Mouse (Mus musculus) ES-E14 (cell line): ENCODE measurements at regions not wholly inside any gene's neighbourhood (a gene's known extent, or its start where the extent isn't known, plus 50 kb on each side); places are given as distances from the start of the nearest gene placed in this dataset.

Experiments used
- DNase-seq: peaks from one replicate; pipeline ENCODE4 v3.0.0-alpha.2; 2013; ENCODE audit warnings: low read depth, low spot score
- H3K27ac ChIP-seq: 2 replicates; pipeline ENCODE4 v1.5.1; 2012; ENCODE audit warnings: low read depth, mild to moderate bottlenecking, low read length, moderate library complexity, mixed read lengths; ENCODE audit not compliant: poor library complexity, insufficient read depth, severe bottlenecking
- H3K36me3 ChIP-seq: 2 replicates; pipeline ENCODE4 v1.6.1; 2012; ENCODE audit warnings: mild to moderate bottlenecking, low read length, moderate library complexity, mixed read lengths; ENCODE audit not compliant: control insufficient read depth, poor library complexity, insufficient read depth, severe bottlenecking
- H3K4me1 ChIP-seq, 2 experiments: fragments of 150-350 bp in 1 of 2; sonication (generic) in 1 of 2; 2 replicates each; pipeline ENCODE4 v1.6.1; 2012; ENCODE audit warnings: low read length in 2 of 2, mild to moderate bottlenecking in 1 of 2, mixed read lengths in 1 of 2; ENCODE audit not compliant: control insufficient read depth in 2 of 2, insufficient read depth in 2 of 2, poor library complexity in 1 of 2
- H3K4me3 ChIP-seq, 2 experiments: fragments of 150-350 bp in 1 of 2; sonication (generic) in 1 of 2; 2 replicates each; pipeline ENCODE4 v1.5.1; 2012; ENCODE audit warnings: low read length in 2 of 2, low read depth in 1 of 2, mild to moderate bottlenecking in 1 of 2, mixed read lengths in 1 of 2; ENCODE audit not compliant: insufficient read depth in 1 of 2, poor library complexity in 1 of 2, severe bottlenecking in 1 of 2
- H3K9ac ChIP-seq: 2 replicates; pipeline ENCODE4 v1.6.1; 2012; ENCODE audit warnings: low read depth, mild to moderate bottlenecking, low read length, mixed read lengths; ENCODE audit not compliant: poor library complexity, insufficient read depth, severe bottlenecking
- H3K9me3 ChIP-seq: fragments of 150-350 bp; sonication (generic); 2 replicates; pipeline ENCODE4 v1.6.1; 2012; ENCODE audit warnings: low read depth, mild to moderate bottlenecking, low read length; ENCODE audit not compliant: control insufficient read depth, insufficient read depth
- CHD2 ChIP-seq: IDR thresholded peaks from 2 replicates; pipeline ENCODE4 v1.6.1; 2014; ENCODE audit warnings: mild to moderate bottlenecking, low read depth, low read length, inconsistent platforms
- HCFC1 ChIP-seq: IDR thresholded peaks from 2 replicates; pipeline ENCODE4 v1.6.1; 2012; ENCODE audit warnings: low read length, inconsistent platforms, borderline replicate concordance; ENCODE audit not compliant: insufficient read depth
- MAFK ChIP-seq: IDR thresholded peaks from 2 replicates; pipeline ENCODE4 v1.6.1; 2014; ENCODE audit warnings: mild to moderate bottlenecking, low read depth, low read length, inconsistent platforms; ENCODE audit not compliant: insufficient read depth
- ZC3H11A ChIP-seq: IDR thresholded peaks from 2 replicates; pipeline ENCODE4 v1.6.1; 2012; ENCODE audit warnings: low read depth, mild to moderate bottlenecking, inconsistent platforms, low read length, borderline replicate concordance
- ZNF384 ChIP-seq: IDR thresholded peaks from 2 replicates; pipeline ENCODE4 v1.6.1; 2012; ENCODE audit warnings: low read depth, low read length, inconsistent platforms
- in situ Hi-C, 2 experiments: fragments of 600-800 bp; cut with MboI; formaldehyde crosslinking; loops; one replicate each; pipeline ENCODE4 v1.15.1; 2025; ENCODE audit warnings: low sequenced_read_pairs in 2 of 2, inconsistent platforms in 1 of 2; ENCODE audit not compliant: unreplicated experiment in 2 of 2

DNA sequence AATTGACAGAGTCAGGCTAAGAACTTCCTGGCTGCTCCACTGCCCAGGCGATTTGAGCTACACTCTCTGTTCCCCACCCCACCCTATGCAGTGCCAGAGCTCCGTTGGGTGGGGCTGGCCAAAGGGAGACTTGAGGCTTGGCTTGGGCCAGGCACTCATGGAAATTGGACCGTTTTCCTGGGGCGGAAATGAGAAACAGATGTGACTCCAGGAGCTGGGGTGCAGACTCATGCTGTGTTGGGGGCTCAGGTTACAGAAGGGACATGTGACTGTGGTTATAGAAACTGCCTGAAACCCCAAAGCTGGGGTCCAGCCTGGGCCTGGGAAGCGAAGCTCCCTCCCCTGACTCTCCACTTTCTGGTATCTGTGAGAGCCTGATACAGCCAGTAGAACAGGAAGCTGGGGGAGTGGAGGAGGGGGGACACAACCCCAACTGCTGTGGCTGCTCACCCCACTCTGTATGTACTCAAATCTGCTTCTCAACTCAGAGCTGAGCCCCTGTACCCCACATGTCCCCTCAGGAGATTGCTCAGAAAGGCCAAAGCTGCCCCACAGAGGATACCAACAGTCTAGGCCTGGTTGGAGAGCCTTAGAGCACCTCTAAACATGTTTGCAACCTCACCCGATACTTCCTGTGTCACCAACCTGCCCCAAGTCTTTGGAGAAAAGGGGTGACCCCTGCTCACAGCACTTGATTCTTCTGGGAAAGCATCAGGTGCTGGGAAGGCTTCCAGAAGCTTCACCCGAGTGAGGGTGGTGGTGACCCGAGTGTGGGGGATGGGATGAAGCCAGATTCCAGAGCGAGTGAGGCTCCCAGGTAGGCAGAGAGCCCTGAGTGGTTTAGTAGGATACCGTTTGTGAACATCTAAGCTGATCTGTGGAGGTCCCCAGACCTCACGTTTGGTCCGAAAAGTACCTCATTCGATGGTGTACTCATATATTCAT, 142.9 kb upstream of the Haao start:
- no peak overlapping the region for H3K4me3 ChIP-seq
- TF ChIP-seq HCFC1 (no peak), CHD2 (no peak), MAFK (no peak), ZNF384 (no peak), ZC3H11A (no peak)
- DNase-seq = no peak
- H3K9ac ChIP-seq = no peak overlapping the region
- H3K27ac ChIP-seq = no peak overlapping the region
- in situ Hi-C loops = no loop called here
- no peaks in the 10 kb centered on the region for H3K36me3 ChIP-seq
- H3K9me3 ChIP-seq = no peaks in the 10 kb centered on the region
- peaks cover 8 to 14% of the 10 kb centered on the region in 2 experiments; a peak in 2 of 4 replicates for H3K4me1 ChIP-seq

DNA sequence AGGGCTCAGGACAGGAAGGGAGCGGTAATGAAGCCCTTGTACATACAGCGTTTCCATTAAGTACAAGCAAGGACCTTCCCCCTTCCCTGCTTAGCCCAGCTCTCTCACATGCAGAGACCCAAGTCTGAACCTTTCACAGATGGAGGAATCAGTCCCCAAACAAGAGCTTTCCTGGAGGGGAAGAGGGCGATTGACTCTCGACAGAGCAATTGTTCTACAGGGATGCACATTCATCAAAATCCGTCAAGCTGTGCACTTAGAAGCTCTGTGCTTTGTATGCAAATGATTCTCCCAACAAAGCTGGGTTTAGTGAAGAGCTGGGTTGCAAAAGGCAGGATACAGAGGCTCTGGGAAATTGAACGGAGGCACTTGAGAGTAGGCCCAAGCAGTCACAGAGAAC, 141.1 kb upstream of the Haao start:
- in situ Hi-C loops = no loop called here
- no peak for DNase-seq

DNA sequence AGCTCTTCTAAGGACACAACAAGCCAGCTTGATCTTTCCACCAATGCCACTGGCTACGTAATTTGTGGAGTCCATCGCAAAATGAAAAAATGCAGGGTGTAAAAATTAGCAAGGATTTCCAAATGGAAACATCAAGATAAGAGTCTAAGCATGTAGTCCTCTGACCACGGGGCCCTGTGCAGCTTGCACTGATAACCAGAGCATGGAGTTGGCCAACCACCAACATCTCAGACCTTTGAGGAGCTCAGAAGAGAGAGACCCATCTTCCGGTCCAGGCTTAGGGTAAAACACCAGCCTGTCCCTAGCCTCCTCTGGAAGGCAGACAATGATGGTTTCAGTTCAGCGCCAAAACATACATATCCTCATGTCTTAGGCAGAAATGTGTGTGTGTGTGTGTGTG, 140.4 kb upstream of the Haao start:
- Histone ChIP-seq H3K9me3 (no peaks in the 10 kb centered on the region), H3K4me3 (no peak overlapping the region), H3K27ac (no peak overlapping the region), H3K9ac (no peak overlapping the region), H3K4me1 (peaks cover 8 to 14% of the 10 kb centered on the region in 2 experiments; a peak in 2 of 4 replicates), H3K36me3 (no peaks in the 10 kb centered on the region)
- in situ Hi-C loops = no loop called here
- no peak for DNase-seq
- TF ChIP-seq HCFC1 (no peak), ZNF384 (no peak), MAFK (no peak), CHD2 (no peak), ZC3H11A (no peak)

More for the DNA sequence above, 141.1 kb upstream of the Haao start:
- TF ChIP-seq HCFC1 = no peak
- TF ChIP-seq MAFK = no peak
- no peak for TF ChIP-seq CHD2
- TF ChIP-seq ZC3H11A = no peak
- TF ChIP-seq ZNF384 = no peak
- H3K9me3 ChIP-seq = no peaks in the 10 kb centered on the region
- H3K9ac ChIP-seq = no peak overlapping the region
- no peak overlapping the region for H3K4me3 ChIP-seq
- no peak overlapping the region for H3K27ac ChIP-seq
- H3K4me1 ChIP-seq = peaks cover 8 to 14% of the 10 kb centered on the region in 2 experiments; a peak in 2 of 4 replicates
- no peaks in the 10 kb centered on the region for H3K36me3 ChIP-seq

DNA sequence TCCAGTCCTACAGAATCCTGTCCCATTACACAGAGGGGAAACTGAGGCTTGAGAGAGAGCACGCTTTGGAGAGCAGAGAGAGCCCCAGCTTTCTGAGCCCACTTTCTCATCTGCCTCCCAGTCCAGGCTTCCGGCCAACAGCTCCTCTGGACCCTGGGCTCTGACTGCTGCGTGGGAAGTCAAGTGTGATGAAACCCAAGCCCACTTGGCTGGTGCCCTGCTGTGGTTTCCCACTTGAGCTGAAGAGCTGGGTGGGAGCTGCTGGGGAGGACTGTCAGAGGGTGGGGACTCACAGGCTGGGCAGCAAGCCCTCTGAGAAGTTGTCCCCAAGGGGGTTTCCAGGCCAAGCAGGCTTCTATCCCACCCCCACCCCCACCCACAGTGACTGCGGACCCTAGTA, 139.9 kb upstream of the Haao start:
- peaks cover 8 to 14% of the 10 kb centered on the region in 2 experiments; a peak in 2 of 4 replicates for H3K4me1 ChIP-seq
- no peaks in the 10 kb centered on the region for H3K36me3 ChIP-seq
- no peak overlapping the region for H3K9ac ChIP-seq
- TF ChIP-seq ZNF384 = no peak
- TF ChIP-seq ZC3H11A = no peak
- no peak for TF ChIP-seq MAFK
- TF ChIP-seq HCFC1 = no peak
- no peak for TF ChIP-seq CHD2
- in situ Hi-C loops = no loop called here
- DNase-seq = no peak
- H3K27ac ChIP-seq = no peak overlapping the region
- no peak overlapping the region for H3K4me3 ChIP-seq
- H3K9me3 ChIP-seq = no peaks in the 10 kb centered on the region
